Mouse (Mus musculus) CD4-positive, CD25-positive, alpha-beta regulatory T cell, adult 9 weeks (primary cell): ENCODE data around the gene Lrrn4cl. TPM values are rescaled to one million over a fixed set of nuclear protein-coding genes. Genes with fewer than 3 reads are reported as not detected.

Experiments used
- polyA plus RNA-seq: library from polyadenylated mRNA; unstranded; fragments of 100-300 nt; shearing (Covaris generic); gene quantifications from one replicate; pipeline ENCODE4 v1.2.1, GENCODE M21; 2017

The Lrrn4cl gene
- polyA plus RNA-seq, 1 experiment from 2014 or later, result 0.11 TPM

Other genes with a start within 250 kb of the Lrrn4cl start
- gene Slc22a6, start 232.7 kb upstream of the Lrrn4cl start, polyA plus RNA-seq, result not detected
- not detected for gene Chrm1, start 187.0 kb upstream of the Lrrn4cl start, polyA plus RNA-seq
- 89.7 TPM for gene Slc3a2, start 127.4 kb upstream of the Lrrn4cl start, polyA plus RNA-seq
- 107 TPM for gene Wdr74, start 114.9 kb upstream of the Lrrn4cl start, polyA plus RNA-seq
- 1.3 TPM for gene 1700092M07Rik, start 110.0 kb upstream of the Lrrn4cl start, polyA plus RNA-seq
- 183 TPM for gene Stx5a, start 109.4 kb upstream of the Lrrn4cl start, polyA plus RNA-seq
- gene Nxf1, start 93.7 kb upstream of the Lrrn4cl start, polyA plus RNA-seq, result 267 TPM
- gene Tmem223, start 79.8 kb upstream of the Lrrn4cl start, polyA plus RNA-seq, result 114 TPM
- gene Tmem179b, start 76.3 kb upstream of the Lrrn4cl start, polyA plus RNA-seq, result 189 TPM
- 4.1 TPM for gene Taf6l, start 64.4 kb upstream of the Lrrn4cl start, polyA plus RNA-seq
- gene Polr2g, start 52.2 kb upstream of the Lrrn4cl start, polyA plus RNA-seq, result 194 TPM
- gene Zbtb3, start 48.2 kb upstream of the Lrrn4cl start, polyA plus RNA-seq, result 4.8 TPM
- 52.7 TPM for gene Ttc9c, start 31.4 kb upstream of the Lrrn4cl start, polyA plus RNA-seq
- gene Hnrnpul2, start 30.8 kb upstream of the Lrrn4cl start, polyA plus RNA-seq, result 5.2 TPM
- gene AC129217.1, start 21.0 kb upstream of the Lrrn4cl start, polyA plus RNA-seq, result not detected
- 120 TPM for gene Bscl2, start 13.3 kb upstream of the Lrrn4cl start, polyA plus RNA-seq
- gene Gng3, start 11.6 kb upstream of the Lrrn4cl start, polyA plus RNA-seq, result 0.36 TPM
- 163 TPM for gene Ubxn1, start 20.7 kb downstream of the Lrrn4cl start, polyA plus RNA-seq
- 103 TPM for gene Uqcc3, start 30.2 kb downstream of the Lrrn4cl start, polyA plus RNA-seq
- gene Lbhd1, start 33.0 kb downstream of the Lrrn4cl start, polyA plus RNA-seq, result 88.4 TPM
- gene Gm49403, start 33.2 kb downstream of the Lrrn4cl start, polyA plus RNA-seq, result not detected
- 66.5 TPM for gene 1810009A15Rik, start 38.1 kb downstream of the Lrrn4cl start, polyA plus RNA-seq
- gene Gm49416, start 38.2 kb downstream of the Lrrn4cl start, polyA plus RNA-seq, result not detected
- gene Ints5, start 42.2 kb downstream of the Lrrn4cl start, polyA plus RNA-seq, result 38.9 TPM
- 138 TPM for gene Ganab, start 47.3 kb downstream of the Lrrn4cl start, polyA plus RNA-seq
- 27.6 TPM for gene B3gat3, start 69.6 kb downstream of the Lrrn4cl start, polyA plus RNA-seq
- 10.9 TPM for gene Rom1, start 78.6 kb downstream of the Lrrn4cl start, polyA plus RNA-seq
- 59.8 TPM for gene Eml3, start 78.8 kb downstream of the Lrrn4cl start, polyA plus RNA-seq
- gene Mta2, start 91.1 kb downstream of the Lrrn4cl start, polyA plus RNA-seq, result 130 TPM
- 49.0 TPM for gene Tut1, start 103.1 kb downstream of the Lrrn4cl start, polyA plus RNA-seq
- gene Eef1g, start 116.3 kb downstream of the Lrrn4cl start, polyA plus RNA-seq, result 342 TPM
- 81.5 TPM for gene Ahnak, start 138.5 kb downstream of the Lrrn4cl start, polyA plus RNA-seq
- gene Scgb1a1, start 237.2 kb downstream of the Lrrn4cl start, polyA plus RNA-seq, result not detected